Mouse (Mus musculus): Measurements from ENCODE around the gene Mxd4. TPM values are rescaled to one million over a fixed set of nuclear protein-coding genes. Genes with fewer than 3 reads are reported as not detected.

Gene Mxd4
- polyA plus RNA-seq, 1 experiment from 2014 or later = 40.5 TPM

GRCm38 (mm10) chr5:34217756-34218155 lies 30.2 kb upstream of the Mxd4 start:
- no peak overlapping the region for H3K27ac ChIP-seq (replicated peaks)
- no peak overlapping the region for H3K4me2 ChIP-seq (replicated peaks)
- ATAC-seq (replicated peaks) = no peak
- H3K27me3 ChIP-seq = no peaks in the 10 kb centered on the region
- 67% methylated on average over 9 of the region's 9 CpGs for WGBS
- H3K36me3 ChIP-seq = no peaks in the 10 kb centered on the region
- no peak overlapping the region for H3K9ac ChIP-seq (replicated peaks)
- H3K9me3 ChIP-seq = no peaks in the 10 kb centered on the region
- no peak overlapping the region for H3K4me3 ChIP-seq
- no peaks in the 10 kb centered on the region for H3K4me1 ChIP-seq

- H3K4me2 ChIP-seq (replicated peaks) = no peak overlapping the region
- H3K27me3 ChIP-seq = no peaks in the 10 kb centered on the region
- no peaks in the 10 kb centered on the region for H3K36me3 ChIP-seq
- 86% methylated on average over 7 of the region's 7 CpGs for WGBS
- H3K9ac ChIP-seq (replicated peaks) = no peak overlapping the region
- ATAC-seq (replicated peaks) = no peak
- no peaks in the 10 kb centered on the region for H3K4me1 ChIP-seq
- H3K27ac ChIP-seq (replicated peaks) = no peak overlapping the region
- no peaks in the 10 kb centered on the region for H3K9me3 ChIP-seq
- no peak overlapping the region for H3K4me3 ChIP-seq
Measured at GRCm38 (mm10) chr5:34216025-34216424, 28.5 kb upstream of the Mxd4 start.

GRCm38 (mm10) chr5:34213659-34214058 lies 26.1 kb upstream of the Mxd4 start:
- H3K9ac ChIP-seq (replicated peaks) = no peak overlapping the region
- ATAC-seq (replicated peaks) = no peak
- H3K9me3 ChIP-seq = no peaks in the 10 kb centered on the region
- H3K4me2 ChIP-seq (replicated peaks) = no peak overlapping the region
- H3K27ac ChIP-seq (replicated peaks) = no peak overlapping the region
- no peaks in the 10 kb centered on the region for H3K36me3 ChIP-seq
- H3K4me3 ChIP-seq = no peak overlapping the region
- 78% methylated on average over 8 of the region's 8 CpGs for WGBS
- H3K4me1 ChIP-seq = no peaks in the 10 kb centered on the region
- H3K27me3 ChIP-seq = no peaks in the 10 kb centered on the region

DNA sequence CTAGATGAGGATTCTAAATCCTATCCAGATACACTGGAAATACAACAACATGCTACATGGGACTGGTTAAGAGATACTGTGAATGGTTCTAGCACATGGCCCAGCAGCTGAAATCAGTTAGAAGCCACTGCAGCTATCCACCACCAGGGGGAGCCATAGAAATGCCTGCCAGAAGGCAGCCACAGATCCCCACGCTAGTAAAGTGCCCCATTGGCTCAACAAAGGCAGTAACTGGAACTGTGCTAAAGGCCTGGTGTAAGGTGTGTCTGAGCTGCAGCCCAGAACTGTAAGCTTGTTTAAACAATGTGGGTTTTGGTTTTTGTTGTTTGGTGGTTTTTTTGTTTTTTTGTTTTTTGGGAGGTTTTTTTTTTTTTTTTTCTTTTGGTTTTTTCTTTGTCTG lies 22.8 kb upstream of the Mxd4 start:
- ATAC-seq (replicated peaks) = peak; percentile 83
- no peaks in the 10 kb centered on the region for H3K36me3 ChIP-seq
- no peak overlapping the region for H3K9ac ChIP-seq (replicated peaks)
- no peaks in the 10 kb centered on the region for H3K9me3 ChIP-seq
- H3K4me3 ChIP-seq = no peak overlapping the region
- H3K27me3 ChIP-seq = no peaks in the 10 kb centered on the region
- no peaks in the 10 kb centered on the region for H3K4me1 ChIP-seq
- WGBS = 3% methylated on average over 1 of the region's 1 CpGs
- no peak overlapping the region for H3K27ac ChIP-seq (replicated peaks)
- H3K4me2 ChIP-seq (replicated peaks) = no peak overlapping the region

GRCm38 (mm10) chr5:34207503-34207902 lies 20.0 kb upstream of the Mxd4 start:
- WGBS = 60% methylated on average over 3 of the region's 3 CpGs
- Histone ChIP-seq H3K27ac (replicated peaks) (no peak overlapping the region), H3K4me1 (no peaks in the 10 kb centered on the region), H3K36me3 (no peaks in the 10 kb centered on the region), H3K9me3 (no peaks in the 10 kb centered on the region), H3K27me3 (no peaks in the 10 kb centered on the region), H3K9ac (replicated peaks) (no peak overlapping the region), H3K4me2 (replicated peaks) (no peak overlapping the region), H3K4me3 (no peak overlapping the region)
- ATAC-seq (replicated peaks) = no peak

- Histone ChIP-seq H3K9ac (replicated peaks) (no peak overlapping the region), H3K4me3 (no peak overlapping the region), H3K9me3 (no peaks in the 10 kb centered on the region), H3K27ac (replicated peaks) (no peak overlapping the region), H3K4me1 (peaks cover 5% of the 10 kb centered on the region), H3K36me3 (no peaks in the 10 kb centered on the region), H3K4me2 (replicated peaks) (no peak overlapping the region), H3K27me3 (no peaks in the 10 kb centered on the region)
- no peak for ATAC-seq (replicated peaks)
- 94% methylated on average over 2 of the region's 2 CpGs for WGBS
Measured at GRCm38 (mm10) chr5:34205788-34206187, 18.3 kb upstream of the Mxd4 start.

DNA sequence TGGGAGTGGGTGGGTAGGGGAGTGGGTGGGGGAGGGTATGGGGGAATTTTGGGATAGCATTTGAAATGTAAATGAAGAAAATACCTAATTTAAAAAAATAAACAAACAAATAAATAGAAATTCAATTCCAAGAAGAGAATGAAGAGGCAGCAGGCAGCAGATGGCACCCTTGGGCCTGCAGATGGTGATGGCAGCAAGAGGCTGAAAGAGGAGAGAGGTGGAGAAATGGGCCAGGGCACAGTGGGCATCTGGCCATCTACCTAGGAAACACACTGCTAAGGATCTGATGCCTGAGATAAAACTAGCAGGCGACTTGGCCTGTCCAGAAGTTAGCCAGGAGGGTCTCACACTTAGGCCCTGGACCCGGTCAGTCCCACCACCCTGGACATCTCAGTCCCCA lies 17.4 kb upstream of the Mxd4 start:
- WGBS = 86% methylated on average over 2 of the region's 2 CpGs

GRCm38 (mm10) chr5:34202006-34202405 lies 14.5 kb upstream of the Mxd4 start:
- H3K9me3 ChIP-seq = no peaks in the 10 kb centered on the region
- no peaks in the 10 kb centered on the region for H3K27me3 ChIP-seq
- H3K4me2 ChIP-seq (replicated peaks) = no peak overlapping the region
- WGBS = 78% methylated on average over 4 of the region's 4 CpGs
- ATAC-seq (replicated peaks) = no peak
- no peak overlapping the region for H3K27ac ChIP-seq (replicated peaks)
- H3K36me3 ChIP-seq = no peaks in the 10 kb centered on the region
- no peak overlapping the region for H3K4me3 ChIP-seq
- peaks cover 14% of the 10 kb centered on the region for H3K4me1 ChIP-seq
- H3K9ac ChIP-seq (replicated peaks) = no peak overlapping the region

More for the DNA sequence above, 17.4 kb upstream of the Mxd4 start:
- no peaks in the 10 kb centered on the region for H3K27me3 ChIP-seq
- H3K4me1 ChIP-seq = peaks cover 5% of the 10 kb centered on the region
- no peak overlapping the region for H3K4me2 ChIP-seq (replicated peaks)
- ATAC-seq (replicated peaks) = no peak
- no peak overlapping the region for H3K27ac ChIP-seq (replicated peaks)
- H3K9me3 ChIP-seq = no peaks in the 10 kb centered on the region
- H3K36me3 ChIP-seq = no peaks in the 10 kb centered on the region
- H3K4me3 ChIP-seq = no peak overlapping the region
- H3K9ac ChIP-seq (replicated peaks) = no peak overlapping the region

GRCm38 (mm10) chr5:34201396-34201795 lies 13.9 kb upstream of the Mxd4 start:
- Histone ChIP-seq H3K27me3 (no peaks in the 10 kb centered on the region), H3K4me3 (no peak overlapping the region), H3K4me1 (peaks cover 19% of the 10 kb centered on the region), H3K4me2 (replicated peaks) (no peak overlapping the region), H3K9me3 (no peaks in the 10 kb centered on the region), H3K9ac (replicated peaks) (no peak overlapping the region), H3K36me3 (no peaks in the 10 kb centered on the region), H3K27ac (replicated peaks) (no peak overlapping the region)
- WGBS = 67% methylated on average over 2 of the region's 2 CpGs
- ATAC-seq (replicated peaks) = no peak

DNA sequence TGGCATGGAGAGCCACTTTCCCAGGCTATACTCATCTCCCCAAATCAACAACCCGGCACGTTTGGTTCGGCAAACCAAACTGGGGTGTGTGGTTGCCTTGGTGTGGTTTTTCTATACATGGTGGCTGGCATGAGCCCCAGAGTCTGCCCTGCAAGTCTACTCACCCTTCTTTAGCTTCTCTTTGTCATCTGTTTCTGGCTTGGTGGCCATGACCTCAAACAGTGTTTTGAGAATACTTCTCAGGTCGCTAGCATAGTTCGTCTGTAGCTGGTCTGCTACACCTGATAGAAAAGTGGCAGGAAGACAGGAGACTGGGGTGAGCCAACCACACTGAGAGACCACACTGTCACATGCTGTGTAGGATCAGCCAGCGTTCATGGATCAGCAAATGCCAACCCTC lies 11.1 kb upstream of the Mxd4 start:
- Histone ChIP-seq H3K9me3 (no peaks in the 10 kb centered on the region), H3K9ac (replicated peaks) (no peak overlapping the region), H3K4me2 (replicated peaks) (no peak overlapping the region), H3K36me3 (no peaks in the 10 kb centered on the region), H3K4me3 (no peak overlapping the region), H3K27ac (replicated peaks) (no peak overlapping the region), H3K4me1 (peaks cover 19% of the 10 kb centered on the region), H3K27me3 (no peaks in the 10 kb centered on the region)
- no peak for ATAC-seq (replicated peaks)
- WGBS = 85% methylated on average over 6 of the region's 6 CpGs

GRCm38 (mm10) chr5:34197243-34197642 lies 9.7 kb upstream of the Mxd4 start:
- H3K27me3 ChIP-seq = no peaks in the 10 kb centered on the region
- WGBS = 47% methylated on average over 4 of the region's 4 CpGs
- ATAC-seq (replicated peaks) = peak; percentile 58; the same call in 1 of the 2 replicates

GRCm38 (mm10) chr5:34196423-34196822 lies 8.9 kb upstream of the Mxd4 start:
- Histone ChIP-seq H3K27me3 (no peaks in the 10 kb centered on the region), H3K27ac (replicated peaks) (no peak overlapping the region), H3K9me3 (no peaks in the 10 kb centered on the region), H3K4me3 (no peak overlapping the region), H3K4me2 (replicated peaks) (no peak overlapping the region), H3K36me3 (no peaks in the 10 kb centered on the region), H3K4me1 (peaks cover 17% of the 10 kb centered on the region), H3K9ac (replicated peaks) (no peak overlapping the region)
- ATAC-seq (replicated peaks) = no peak
- 78% methylated on average over 7 of the region's 7 CpGs for WGBS

More at GRCm38 (mm10) chr5:34197243-34197642, 9.7 kb upstream of the Mxd4 start:
- Histone ChIP-seq H3K4me3 (no peak overlapping the region), H3K4me2 (replicated peaks) (no peak overlapping the region), H3K9me3 (no peaks in the 10 kb centered on the region), H3K4me1 (peaks cover 19% of the 10 kb centered on the region), H3K9ac (replicated peaks) (no peak overlapping the region), H3K27ac (replicated peaks) (no peak overlapping the region), H3K36me3 (no peaks in the 10 kb centered on the region)

GRCm38 (mm10) chr5:34195786-34196185 lies 8.3 kb upstream of the Mxd4 start:
- no peaks in the 10 kb centered on the region for H3K36me3 ChIP-seq
- peaks cover 14% of the 10 kb centered on the region for H3K4me1 ChIP-seq
- no peak overlapping the region for H3K4me2 ChIP-seq (replicated peaks)
- H3K27me3 ChIP-seq = no peaks in the 10 kb centered on the region
- no peak overlapping the region for H3K27ac ChIP-seq (replicated peaks)
- 93% methylated on average over 12 of the region's 12 CpGs for WGBS
- H3K9ac ChIP-seq (replicated peaks) = no peak overlapping the region
- no peaks in the 10 kb centered on the region for H3K9me3 ChIP-seq
- ATAC-seq (replicated peaks) = no peak
- H3K4me3 ChIP-seq = no peak overlapping the region
